Mouse (Mus musculus) T-helper 1 cell (primary cell): ENCODE data around the gene Mbnl1.

Source experiments
- in situ Hi-C: fragments of 300-600 bp; cut with MboI, MseI; formaldehyde crosslinking; loops from one replicate; pipeline ENCODE4 v1.15.1; 2025; ENCODE audit warnings: high pct_unique_total_duplicates

Gene Mbnl1

DNA sequence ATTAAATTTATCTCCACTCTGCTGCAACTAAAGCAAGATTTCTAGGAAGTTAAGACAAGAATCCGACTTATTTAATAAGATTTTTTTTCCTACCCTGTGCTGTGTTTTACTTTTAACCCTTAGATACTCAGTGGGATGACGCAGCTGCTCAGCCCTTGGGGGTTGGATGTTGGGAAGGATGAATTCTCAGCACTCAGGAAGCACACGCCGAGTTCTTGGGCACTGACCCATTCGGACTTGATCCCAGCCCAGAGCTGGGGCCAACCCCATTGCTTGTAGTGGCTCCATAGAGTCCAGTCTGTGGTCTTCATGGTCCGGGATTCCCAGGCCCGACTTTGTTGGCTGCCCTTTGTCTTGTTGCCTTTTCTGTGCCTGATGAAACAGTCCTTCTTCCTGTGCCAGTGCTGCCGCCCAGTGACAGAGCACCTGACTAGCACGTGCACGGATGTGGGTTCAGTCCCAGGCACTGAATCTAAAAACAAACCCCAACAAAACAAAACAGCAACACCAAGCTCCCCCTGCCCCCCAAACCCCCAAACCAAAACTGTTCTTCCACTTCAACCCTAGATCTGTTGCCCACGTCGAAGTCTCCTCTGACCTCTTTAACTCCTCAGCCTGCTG, 43.5 kb downstream of the Mbnl1 start:
- in situ Hi-C loops: loop anchor here (5.0 to 10.0 kb wide), 2 partner anchors 44 to 89 kb away; partner anchors contain the start of gene Mbnl1

GRCm38 (mm10) chr3:60517234-60517787, 44.7 kb downstream of the Mbnl1 start:
- in situ Hi-C loops: loop anchor here (5.0 to 10.0 kb wide), 2 partner anchors 45 to 87 kb away; partner anchors contain the start of gene Mbnl1

- in situ Hi-C loops: loop anchor here (5.0 to 10.0 kb wide), 2 partner anchors 47 to 85 kb away; partner anchors contain the start of gene Mbnl1
Observed at GRCm38 (mm10) chr3:60519337-60519736, 46.7 kb downstream of the Mbnl1 start.

GRCm38 (mm10) chr3:60524127-60524526, 51.5 kb downstream of the Mbnl1 start:
- in situ Hi-C loops: no loop called here

GRCm38 (mm10) chr3:60531286-60531685, 58.7 kb downstream of the Mbnl1 start:
- in situ Hi-C loops: loop anchor here (5.0 kb wide), 1 partner anchor 66 kb away; no protein-coding TSS in a partner anchor

DNA sequence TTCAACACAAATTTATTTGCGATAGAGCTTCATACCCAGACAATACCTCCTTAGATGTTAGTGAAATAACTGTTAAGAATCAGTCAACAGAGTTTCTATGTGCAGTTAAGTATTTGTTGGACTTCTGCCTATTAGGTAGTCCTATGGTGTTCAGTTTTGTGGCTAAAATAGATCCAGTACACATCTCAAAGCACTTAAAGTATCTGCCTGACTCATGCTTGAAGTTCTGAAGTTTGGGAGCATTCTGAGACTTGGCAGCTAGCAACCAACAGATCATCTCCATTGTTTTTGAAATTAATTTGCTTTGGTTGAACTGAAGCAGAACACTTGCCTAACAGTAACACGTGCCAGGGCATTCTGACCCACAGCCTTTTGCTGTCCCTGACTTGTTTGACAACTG, 59.2 kb downstream of the Mbnl1 start:
- in situ Hi-C loops: loop anchor here (5.0 kb wide), 1 partner anchor 65 kb away; no protein-coding TSS in a partner anchor

GRCm38 (mm10) chr3:60535224-60535623, 62.6 kb downstream of the Mbnl1 start:
- in situ Hi-C loops: no loop called here

DNA sequence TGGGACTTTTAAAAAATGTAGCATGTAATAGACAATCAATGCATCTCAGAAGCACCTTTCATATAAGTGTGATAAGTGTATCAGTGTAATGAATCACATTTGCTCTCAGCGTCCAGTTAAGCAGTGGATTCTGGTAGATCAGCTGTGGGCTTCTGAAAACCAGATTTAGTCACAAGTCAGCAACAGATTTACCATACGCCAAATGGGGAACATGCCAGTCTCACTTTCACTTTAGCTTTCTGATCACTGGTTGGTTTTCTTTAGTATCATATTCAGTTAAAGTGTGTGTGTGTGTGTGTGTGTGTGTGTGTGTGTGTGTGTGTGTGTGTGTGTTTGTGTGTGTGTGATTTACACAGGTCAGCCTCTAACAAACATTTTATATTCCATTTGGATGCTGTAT, 64.4 kb downstream of the Mbnl1 start:
- in situ Hi-C loops: no loop called here

DNA sequence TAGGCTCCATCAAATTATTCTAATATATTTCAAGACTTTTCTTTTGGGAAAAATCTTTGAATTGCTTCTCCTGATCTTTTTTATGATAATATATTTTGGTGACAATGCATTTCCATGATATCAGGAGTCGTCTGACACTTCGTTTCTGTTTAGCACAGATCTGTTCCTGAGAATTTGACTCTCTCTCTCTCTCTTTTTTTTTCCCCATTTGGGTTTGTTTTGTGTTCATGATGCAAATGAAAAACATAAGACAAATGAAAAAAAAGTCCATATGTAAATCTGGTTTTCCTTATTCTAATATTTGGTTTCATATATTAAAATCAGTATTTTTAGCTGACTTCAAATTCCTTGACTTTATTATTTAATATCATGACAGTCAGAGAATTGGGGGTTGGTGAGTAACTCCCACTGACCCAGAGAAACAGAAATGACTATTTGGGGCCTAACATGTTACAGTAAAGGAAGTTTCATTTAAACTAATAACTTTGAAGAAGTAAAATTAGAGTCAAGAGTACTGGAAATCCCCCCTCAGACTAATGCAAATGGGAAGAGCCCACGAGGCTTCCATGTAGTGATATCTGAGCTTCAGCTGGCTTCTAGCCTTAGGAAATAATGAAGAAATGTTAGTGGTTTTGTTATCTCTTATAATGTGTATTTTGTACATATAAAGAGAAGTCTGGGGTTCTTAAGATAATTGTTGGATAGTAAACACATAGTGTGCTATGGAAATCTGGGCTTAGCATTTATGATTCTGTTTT, 65.8 kb downstream of the Mbnl1 start:
- in situ Hi-C loops: no loop called here

- in situ Hi-C loops: no loop called here
Observed at GRCm38 (mm10) chr3:60541121-60541520, 68.5 kb downstream of the Mbnl1 start.

DNA sequence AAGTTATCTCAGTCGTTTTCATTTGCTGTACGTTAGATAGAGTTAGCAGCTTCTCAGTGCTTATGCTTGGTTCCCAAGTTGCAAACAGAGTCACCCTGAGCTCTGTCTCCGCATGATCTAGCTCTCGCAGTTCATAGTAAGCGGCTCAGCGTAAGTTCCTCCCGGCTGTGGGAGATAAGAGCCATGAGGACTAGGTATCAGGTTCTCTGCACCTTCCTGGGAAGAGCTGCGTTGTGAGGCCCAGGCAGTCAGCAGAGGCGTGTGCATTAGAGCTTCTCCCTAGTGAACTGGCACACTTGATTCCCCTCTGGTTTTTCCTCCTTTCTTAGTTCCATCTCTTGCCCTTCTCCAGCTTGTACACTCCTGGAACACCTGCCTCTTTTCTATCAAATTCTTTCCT, 73.6 kb downstream of the Mbnl1 start:
- in situ Hi-C loops: no loop called here

DNA sequence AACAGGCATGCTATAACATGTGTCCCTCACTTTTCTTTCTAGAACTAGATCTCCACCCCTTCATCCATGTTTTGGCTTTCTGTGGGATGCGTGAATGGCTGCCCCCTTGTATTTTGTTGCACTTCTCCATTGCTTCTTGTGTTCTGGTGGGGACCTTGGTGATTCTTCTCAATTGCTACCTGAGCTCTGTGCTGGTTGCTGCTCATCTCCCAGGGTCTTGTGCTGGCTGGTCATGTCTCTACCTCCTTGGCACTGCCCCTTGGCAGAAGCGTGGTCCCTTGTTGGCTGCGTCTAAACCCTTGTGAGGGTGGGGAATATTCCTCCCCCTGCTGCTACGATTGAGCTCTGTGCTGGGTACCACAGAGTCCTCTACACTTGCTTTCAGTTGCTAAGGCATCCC, 74.3 kb downstream of the Mbnl1 start:
- in situ Hi-C loops: no loop called here

DNA sequence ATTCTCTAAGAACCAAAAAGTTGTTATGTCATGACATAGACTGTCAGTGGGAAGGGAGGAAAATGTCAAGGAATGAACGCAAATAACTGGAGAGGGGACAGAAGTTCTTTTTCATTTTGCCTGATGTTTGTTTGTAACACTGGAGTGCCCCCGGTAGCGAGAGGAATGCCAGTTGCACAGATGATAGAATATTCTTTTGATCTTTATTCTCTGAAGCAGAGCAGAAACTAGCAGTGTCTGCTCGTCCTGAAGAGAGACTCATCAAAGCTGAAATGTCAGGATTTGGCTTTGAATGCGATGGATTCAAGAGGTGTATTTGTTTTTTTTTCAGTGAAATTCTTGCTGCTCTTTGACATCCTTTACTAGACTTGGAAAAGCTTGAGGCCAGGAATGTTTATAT, 77.9 kb downstream of the Mbnl1 start:
- in situ Hi-C loops: no loop called here

DNA sequence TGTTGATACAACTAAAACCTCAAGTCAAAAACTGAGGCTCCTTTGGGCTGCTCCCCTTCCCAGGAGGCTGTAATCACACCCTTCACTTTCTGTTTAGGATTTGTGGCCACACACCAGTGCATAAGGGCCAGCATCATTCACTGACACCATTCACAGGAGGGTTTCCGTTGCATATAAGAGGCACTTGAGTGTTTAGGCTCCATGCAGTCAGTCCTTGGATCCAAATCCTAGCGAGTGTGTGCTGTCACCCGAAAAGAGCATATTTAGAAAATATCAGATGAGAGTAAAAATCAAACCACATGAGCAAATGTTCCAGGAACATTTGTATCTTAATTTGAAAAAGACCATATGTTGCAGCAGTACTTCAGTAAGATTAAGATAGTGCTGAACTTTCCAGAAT, 79.0 kb downstream of the Mbnl1 start:
- in situ Hi-C loops: no loop called here

DNA sequence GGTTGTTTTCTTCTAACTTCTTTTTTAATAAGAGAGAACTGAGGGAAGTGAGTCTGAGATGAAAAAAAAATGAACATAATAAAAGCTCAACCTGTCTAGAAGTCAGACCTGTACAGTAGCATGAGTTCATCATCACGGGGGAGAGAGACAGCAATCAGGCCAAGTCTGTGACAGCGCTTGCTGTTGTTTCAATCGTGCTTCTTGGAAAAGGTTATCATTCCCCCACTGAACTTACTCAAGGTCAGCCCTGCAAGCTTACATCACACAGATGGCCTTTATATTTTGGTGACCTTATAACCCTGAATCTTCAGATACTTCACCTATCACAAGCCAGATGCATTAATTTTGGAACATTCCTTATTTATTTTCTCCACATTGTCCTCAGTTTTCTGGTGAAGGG, 80.4 kb downstream of the Mbnl1 start:
- in situ Hi-C loops: no loop called here

DNA sequence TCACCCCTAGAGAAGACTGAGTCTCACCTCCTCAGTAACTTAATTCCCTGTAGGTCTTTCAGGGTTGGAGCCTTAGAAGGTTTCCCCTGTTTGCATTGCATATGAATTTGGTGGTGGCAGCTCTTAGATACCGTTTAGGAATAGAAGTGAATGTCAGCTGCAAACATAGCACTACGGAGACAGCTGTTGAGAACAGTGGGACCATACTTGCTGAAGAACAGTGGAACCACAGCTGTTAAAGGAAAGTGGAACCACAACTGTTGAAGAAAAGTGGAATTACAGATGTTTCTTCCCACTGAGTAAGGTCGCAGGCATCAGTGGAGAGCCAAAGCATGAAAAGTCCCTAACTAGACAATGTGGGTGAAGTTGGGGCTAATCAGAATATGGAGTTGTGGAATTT, 84.0 kb downstream of the Mbnl1 start:
- in situ Hi-C loops: no loop called here

GRCm38 (mm10) chr3:60558252-60558862, 85.7 kb downstream of the Mbnl1 start:
- in situ Hi-C loops: no loop called here

DNA sequence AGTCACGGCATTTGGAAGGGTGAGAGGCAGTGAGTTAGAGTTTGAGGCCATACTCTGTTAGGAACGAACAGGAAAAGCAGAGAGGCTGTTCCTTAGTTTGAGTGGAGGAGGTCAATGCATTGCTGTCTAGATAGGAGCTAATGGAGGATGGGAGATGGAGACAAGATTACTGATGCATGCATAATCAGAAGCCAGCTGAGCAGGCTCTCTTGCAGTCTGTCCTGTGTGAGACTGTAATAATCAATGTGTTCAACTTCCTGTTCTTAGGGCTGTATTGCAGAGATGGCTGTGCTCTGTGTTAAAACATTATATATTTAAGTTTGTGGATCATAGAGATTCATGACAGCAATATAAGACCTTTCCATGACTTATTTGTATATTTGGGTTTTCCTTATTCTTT, 87.1 kb downstream of the Mbnl1 start:
- in situ Hi-C loops: no loop called here

DNA sequence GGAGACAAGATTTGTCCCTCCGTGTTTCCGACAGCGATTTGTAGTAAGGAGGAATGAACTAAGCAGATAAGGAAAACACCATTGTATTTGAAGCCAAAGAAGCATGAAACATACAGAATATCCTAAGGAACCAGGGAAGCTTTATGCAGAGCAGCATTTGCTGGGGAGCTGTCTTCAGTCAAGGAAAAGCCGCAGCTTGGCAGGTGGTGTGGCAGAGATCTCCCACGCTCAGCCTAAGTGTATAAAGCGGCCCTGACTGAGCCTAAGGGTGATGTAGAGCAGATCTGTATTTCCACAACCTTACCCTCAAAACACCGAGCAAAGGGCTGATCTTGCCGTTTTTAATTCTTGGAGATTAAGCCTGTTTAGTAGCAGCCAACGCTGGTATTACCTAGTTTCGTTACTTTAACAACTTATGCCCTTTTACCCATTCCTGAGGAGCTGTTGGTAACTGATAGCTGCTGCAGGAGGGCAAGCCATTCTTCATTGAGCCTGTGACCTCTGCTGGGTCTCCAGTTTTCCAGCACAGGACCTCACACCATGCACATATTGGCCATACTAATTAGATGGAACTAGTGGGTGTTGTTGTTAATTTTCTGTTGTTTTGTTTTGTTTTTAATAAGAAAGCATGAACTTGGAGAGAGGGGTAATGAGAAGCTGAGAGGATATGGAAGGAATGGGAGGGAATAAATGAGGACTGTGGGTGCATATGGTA, 91.1 kb downstream of the Mbnl1 start:
- in situ Hi-C loops: no loop called here

- in situ Hi-C loops: no loop called here
Observed at GRCm38 (mm10) chr3:60564244-60564643, 91.6 kb downstream of the Mbnl1 start.

DNA sequence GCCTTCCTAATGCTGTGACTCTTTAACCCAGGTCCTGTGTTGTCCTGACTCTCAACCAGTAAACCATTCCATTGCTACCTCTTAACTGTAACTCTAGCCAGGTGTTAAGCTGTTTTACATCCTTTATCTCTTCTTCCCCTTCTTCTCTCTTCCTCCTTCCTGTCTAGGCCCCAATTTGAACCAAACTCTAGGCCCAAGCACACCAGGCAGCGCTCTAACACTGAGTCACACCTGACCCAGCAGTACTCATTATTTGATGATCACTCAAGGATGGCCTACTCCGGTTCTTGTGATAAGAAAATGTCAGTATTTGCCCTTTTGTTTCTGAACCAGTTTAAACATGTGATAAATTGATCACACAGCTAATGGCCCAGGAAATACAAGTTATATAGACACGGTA, 92.6 kb downstream of the Mbnl1 start:
- in situ Hi-C loops: no loop called here

DNA sequence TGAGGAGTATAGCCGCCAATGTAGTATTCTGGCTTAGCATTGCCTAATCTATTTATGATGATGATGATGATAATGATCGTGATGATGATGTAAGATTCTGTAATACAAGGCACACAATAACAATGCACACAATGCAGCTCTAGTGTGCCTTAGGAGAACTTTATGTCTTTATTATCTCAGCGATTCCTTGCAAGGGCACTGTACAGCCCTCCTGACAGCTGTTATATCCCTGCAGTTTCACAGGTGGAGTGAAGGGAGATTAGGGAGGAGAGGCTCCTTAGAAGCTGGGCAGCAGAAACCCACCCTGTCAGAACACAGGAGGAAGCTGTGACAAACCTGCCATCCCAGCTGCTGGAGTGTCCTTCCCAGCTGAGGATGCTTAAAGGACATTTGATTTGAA, 93.3 kb downstream of the Mbnl1 start:
- in situ Hi-C loops: no loop called here
